Mouse (Mus musculus) layer of hippocampus, adult 8-10 months (tissue): ENCODE data around the gene B3galt4. TPM values are rescaled to one million over a fixed set of nuclear protein-coding genes. Genes with fewer than 3 reads are reported as not detected.
"Not testable (repeated sequence)": the region's sequence is repeated elsewhere in the genome, so short reads cannot be mapped to it uniquely, and the experiment has no call there.

Source experiments
- DNase-seq, 2 experiments: peaks; one replicate each; pipeline ENCODE4 v3.0.0; 2022; ENCODE audit warnings: low spot score in 2 of 2
- total RNA-seq, 4 experiments: library from RNA; stranded (reverse); gene quantifications; 2 replicates each; pipeline ENCODE4 v1.2.4; 2022

The B3galt4 gene
- total RNA-seq, 4 experiments from 2014 or later, result 4.7 to 7.4 (median 6.9) TPM

DNA sequence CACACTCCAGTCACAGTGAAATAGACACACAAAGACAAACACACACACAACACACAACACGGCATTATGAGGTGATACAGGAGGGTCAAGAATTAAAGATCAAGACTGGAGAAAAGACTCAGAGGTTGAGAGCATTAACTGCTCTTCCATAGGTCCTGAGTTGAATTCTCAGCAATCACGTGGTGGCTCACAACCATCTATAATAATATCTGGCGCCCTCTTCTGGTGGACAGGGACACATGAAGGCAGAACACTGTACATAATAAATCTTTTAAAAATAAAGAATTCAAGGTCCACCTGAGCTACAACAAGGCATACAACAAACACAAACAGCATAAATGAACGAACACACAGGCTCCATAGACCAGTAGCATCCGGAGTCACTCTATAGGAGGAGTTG, 17.6 kb upstream of the B3galt4 start:
- no peak for DNase-seq

DNA sequence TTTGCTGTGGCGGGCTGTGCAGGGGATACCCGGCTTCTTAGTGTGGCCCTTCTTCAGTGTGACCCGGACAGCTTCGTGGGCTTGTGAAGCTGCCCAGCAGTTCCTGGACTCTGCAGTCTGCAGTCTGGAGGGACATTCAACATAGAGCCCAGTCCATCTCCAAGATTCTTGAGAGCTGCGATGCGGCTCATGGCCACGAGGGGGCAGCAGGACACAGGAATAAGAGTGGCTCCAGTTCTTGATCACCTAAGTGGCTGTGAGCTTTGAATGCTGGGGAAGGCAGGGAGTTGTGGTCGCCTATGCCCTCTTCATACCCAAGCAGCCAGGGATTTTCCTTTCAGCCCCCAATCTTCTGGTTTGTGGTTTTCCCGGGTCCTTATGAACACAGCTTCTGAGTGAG, 17.2 kb upstream of the B3galt4 start:
- DNase-seq, result peak in 1 of 2 experiments; percentile 84

DNA sequence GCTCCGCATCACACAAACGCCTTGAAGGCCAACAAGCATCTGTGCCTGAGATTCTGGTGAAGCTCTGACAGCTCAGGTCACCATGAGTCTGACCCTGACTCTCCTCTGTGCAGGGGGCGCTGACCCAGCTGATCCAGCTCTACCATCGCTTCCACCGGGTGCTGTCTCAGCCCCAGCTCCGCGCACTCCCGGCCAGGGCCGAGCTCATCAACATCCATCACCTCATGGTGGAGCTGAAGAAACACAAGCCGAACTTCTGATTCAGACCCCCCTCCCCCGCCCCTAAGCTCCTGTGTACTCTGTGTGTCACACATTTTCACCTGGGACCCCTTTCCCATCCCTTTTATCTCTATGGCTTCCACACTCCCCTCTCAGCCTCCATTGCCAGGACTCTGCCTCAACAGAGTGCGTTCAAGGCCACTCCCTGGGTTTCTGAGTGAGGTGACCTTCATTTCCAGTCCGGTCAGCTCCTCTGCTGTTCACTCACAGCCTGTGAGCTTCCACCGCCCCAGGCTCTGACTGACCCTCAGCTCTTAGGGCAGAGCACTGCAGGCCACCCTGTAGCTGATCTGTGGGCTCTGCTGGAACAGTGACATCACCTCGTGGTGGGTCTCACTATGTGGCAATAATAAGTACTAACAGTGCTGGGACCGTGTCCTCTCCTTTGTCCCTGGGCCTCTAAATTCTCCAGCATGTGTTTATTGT, 14.7 kb upstream of the B3galt4 start:
- no peak for DNase-seq

DNA sequence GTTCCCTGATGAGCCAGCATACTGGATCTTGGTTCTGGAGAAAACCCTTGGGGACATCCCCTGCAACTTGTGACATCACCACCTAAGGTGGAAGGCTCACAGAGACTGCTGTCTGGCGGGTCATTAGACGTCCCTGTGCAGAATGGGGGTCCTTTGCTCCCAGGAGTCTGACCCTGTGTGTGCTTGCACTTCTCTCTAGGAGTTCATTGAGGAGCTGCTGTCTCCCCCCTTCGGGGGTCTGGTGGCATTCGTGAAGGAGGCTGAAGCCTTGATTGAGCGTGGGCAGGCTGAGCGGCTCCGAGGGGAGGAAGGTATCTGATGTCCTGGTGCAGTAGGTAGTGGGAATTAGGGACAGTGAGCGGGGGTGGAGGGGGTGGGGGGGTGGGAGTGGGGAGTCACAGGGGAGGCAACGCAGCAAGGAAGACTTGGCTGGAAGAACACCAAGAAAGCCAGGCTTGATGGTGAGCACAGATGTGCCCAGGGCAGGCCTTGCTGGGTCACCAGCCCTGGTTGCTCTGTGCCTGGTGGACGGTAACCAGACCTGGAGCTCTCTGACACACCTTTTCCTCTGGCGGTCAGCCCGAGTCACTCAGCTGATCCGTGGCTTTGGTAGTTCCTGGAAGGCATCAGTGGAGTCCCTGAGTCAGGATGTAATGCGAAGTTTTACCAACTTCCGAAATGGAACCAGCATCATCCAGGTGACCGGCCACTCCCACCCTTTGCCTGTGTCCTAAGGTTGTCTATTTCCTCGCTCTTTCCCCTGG, 14.0 kb upstream of the B3galt4 start:
- DNase-seq, result no peak

DNA sequence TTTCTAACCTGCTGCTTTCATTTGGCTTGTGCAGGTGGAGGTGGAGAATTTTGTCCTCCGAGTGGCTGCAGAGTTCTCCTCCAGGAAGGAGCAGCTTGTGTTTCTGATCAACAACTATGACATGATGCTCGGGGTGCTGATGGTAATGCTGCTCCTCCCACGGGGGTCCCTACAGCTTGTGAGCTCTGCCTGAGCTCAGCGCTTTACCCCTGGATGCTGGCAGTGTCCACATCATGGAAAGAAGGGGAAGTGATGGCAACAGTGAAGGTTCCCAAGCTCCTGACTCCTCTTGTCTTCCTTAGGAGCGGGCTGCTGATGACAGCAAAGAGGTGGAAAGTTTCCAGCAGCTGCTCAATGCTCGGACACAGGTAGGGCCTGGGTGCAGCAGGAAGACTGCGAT, 11.6 kb upstream of the B3galt4 start:
- no peak for DNase-seq

DNA sequence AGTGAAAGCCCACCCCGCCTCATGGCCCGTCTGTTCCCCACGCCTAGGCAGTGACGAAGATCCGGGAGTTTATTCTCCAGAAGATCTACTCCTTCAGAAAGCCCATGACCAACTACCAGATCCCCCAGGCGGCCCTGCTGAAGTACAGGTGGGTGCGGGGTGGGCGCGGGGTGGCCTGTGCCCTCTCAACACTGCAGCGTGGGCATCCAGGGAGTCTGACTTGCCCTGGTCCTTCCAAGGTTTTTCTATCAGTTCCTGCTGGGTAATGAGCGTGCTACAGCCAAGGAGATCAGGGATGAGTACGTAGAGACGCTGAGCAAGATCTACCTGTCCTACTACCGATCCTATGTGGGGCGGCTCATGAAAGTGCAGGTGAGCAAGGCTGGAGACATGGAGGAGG, 8.7 kb upstream of the B3galt4 start:
- no peak for DNase-seq

DNA sequence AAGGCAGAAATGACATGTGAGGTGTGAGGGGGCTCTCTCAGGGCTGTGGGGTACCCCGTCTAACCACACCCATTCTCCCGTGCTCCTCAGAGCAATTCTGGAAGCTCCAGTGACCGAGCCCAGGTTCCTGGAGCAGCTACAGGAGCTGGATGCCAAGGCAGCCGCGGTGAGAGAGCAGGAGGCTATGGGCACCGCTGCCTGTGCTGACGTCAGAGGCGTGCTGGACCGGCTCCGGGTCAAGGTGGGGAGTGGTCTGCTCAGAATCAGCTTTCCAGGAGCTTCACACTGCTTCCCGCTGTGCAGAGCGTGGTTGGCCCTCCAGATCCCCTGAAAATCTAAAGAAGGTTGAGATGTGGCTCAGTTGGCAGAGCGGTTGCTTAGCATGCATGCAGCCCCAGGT, 7.8 kb upstream of the B3galt4 start:
- peak in 1 of 2 experiments; percentile 6 for DNase-seq

DNA sequence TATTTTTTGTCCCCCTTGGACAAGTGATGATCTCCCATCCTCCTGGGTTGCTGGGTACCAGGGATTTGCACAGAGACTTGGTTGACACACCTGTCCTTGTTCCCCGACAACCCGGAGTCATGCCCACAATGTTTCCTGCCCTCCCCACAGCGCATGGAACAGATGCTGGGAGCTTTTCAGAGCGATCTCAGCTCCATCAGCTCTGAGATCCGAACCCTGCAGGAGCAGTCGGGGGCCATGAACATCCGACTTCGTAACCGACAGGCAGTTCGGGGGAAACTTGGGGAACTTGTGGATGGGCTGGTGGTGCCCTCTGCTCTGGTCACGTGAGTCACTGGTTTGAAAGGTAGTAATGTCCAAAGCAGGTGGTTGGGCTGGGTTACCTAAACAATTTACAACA, 7.2 kb upstream of the B3galt4 start:
- DNase-seq, result no peak

DNA sequence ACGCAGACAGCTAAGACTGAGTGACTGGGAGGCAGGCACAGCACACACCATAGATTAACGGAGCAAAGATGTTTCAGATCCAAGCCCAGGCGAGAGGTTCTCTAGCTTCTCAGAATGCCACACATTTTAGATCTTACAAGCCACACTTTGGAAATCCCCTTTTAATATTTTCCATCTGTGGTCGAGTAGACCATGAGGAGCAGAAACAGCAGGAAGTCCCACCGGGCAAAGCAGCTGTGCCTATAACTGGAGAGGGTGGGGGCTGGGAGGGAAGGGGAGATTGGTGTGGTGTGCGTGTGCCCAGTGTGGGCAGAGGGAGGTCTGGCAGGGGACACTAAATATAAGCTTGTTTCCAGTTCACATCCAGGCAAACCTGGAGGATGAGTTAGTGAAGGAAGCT, 6.2 kb upstream of the B3galt4 start:
- DNase-seq, result no peak

DNA sequence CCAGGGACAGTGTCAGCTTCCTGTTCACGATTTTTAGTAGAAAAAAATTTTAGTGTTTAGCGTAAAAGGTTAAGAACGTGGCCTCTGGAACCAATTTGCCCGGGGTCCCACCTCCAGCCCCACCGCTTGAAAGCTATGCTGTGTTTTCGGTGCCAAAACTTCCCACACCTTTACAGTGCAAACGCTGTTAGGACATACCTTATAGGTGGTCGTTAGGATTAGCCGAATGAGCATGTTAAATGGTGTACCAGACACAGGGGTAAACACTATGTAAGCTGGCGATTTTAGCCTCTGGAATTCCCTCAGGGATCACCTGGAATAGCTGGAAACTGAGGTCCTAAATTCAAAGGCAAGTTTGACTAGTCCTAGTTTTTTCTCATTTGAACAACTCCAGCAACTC, 5.0 kb upstream of the B3galt4 start:
- no peak for DNase-seq

DNA sequence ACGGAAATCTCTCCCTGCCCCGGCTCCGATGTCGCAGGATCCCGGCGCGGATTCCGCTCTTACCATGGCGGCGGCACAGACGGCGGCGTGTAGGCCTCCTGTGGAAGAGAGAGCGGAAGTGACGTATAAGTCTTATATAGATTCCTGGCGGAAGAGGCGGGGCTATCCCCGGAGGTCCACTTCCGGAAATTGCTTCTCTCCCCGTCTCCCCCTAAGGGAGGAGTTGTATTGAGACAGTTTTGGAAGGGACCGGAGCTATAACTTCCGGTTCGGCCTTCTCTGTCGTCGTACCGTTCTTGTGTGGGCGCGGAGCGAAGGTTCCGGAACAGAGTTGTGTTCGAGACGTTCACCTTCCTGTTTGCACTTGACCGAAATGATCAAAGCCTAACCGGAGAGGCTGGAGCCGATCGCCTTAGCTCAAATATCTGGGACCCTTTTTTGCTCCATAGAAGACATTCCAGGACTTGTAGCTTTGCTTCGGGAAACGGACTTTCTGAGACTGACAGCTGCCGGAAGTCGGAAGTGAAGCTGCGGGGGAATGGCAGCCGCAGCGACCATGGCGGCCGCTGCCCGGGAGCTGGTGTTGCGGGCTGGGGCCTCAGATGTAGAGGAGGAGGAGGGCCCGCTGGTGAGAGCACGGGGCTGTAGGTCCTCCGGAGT, 4.4 kb upstream of the B3galt4 start, which contains the start of the genes Vps52 and Rps18:
TSS of gene Vps52 (plus strand) at position 258 of the 660 bp plus-strand sequence.
TSS of gene Rps18 (minus strand) at position 447 of the 660 bp plus-strand sequence.
- peak; percentile 97 to 98 for DNase-seq

DNA sequence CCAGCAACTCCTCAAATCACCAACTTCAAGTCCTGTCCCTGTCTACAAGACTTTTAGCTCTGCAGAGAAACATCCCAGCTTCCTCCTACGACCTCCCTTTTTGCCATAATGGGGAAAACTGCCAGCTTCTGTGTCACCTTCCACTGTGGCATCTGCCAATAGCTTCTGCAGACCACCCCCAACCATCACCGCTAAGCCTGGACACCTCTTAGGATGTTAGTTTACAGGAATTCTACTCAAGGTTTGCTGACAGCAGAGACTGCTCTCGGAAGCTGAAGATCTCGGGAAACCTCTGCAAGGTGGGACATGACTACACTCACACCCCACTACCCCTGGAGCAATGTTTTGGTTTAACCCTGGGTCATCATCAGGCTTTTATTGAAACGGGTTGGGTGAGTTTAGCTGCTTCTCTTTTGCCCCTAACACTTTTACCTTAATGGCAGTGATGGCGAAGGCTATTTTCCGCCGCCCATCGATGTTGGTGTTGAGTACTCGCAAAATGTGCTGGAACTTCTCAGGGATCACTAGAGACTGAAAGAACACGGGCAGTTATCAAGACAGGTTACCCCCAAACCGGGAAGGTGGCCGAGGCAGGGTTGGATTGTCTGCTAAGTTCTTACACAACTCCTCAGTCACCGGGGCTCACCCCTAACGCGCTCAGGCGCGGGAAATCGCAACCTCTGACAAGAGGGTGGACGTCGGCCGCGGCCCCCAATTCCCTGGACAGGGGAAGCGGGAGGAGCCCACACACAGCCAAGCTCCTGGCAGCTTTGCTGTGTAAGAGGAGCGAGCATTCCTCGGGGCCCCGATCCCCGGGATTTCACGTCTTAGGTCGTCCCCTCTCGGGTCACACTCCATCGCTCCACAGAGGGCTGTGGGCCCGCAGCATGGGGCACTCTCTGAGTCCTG, 3.6 kb upstream of the B3galt4 start:
- DNase-seq, result peak in 1 of 2 experiments; percentile 8

DNA sequence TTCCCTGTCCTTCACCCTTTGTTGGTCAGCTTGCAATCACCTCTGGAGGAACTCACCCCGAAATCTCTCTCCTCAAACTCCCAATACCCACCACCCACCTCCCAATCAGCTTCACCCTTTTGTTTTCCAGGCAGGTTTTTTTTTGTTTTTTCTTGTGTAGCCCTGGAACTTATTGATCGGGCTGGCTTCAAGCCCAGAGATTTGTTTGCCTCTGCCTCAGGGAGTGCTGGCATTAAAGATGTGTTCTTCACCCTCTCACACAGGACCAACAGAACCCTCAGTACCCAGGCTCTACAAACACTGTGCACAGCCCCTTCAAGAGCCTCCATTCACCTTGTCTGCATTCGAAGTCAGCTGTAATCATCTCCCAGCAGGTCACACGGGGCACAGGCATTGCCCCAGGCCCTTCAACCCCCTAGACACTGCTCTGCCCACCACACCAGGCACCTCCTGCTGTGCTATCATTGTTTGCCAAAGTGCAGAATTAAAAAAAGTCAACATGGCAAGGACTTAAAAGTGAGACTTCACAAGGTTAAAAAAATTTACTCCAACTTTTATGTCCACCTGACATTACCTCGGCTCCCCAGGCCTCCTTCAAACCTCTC, 2.8 kb upstream of the B3galt4 start:
- no peak for DNase-seq

DNA sequence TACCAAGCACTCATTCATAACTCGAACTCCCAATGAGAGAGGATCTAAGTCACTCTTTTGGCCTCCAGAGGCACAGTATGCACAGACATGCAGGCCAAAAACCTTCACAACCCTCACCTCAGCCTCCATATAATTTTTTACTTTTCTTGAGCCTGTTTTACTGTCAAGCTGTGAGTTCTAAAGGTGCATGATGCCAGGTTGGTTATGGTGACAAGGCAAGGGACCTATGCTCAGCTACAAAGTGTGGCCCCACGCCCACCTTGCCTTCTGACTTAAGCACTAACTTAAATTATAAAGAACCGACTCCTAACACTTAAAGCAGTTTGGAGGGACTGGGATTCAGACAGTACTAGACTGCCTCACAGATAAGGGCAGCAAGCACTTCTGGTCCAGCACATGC, 2.0 kb upstream of the B3galt4 start:
- DNase-seq, result no peak

DNA sequence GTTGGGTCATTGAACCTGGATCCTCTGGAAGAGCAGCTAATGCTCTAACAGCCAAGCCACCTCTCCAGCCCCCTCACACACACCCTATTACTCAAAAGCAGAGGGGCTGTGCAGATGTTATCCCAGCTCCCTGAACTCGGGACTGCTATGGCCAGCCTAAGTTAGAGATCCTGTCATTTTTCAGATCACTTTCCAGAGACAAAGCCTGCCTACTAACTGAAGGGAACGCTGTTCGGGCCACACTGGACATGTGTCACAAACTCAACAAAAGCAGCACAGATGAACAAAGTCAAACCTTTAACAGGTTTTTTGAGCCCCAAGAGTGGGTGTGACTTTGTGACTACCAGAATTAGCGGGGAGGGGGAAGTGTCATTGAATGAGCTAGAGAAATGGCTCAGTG, 1.6 kb upstream of the B3galt4 start:
- no peak for DNase-seq

DNA sequence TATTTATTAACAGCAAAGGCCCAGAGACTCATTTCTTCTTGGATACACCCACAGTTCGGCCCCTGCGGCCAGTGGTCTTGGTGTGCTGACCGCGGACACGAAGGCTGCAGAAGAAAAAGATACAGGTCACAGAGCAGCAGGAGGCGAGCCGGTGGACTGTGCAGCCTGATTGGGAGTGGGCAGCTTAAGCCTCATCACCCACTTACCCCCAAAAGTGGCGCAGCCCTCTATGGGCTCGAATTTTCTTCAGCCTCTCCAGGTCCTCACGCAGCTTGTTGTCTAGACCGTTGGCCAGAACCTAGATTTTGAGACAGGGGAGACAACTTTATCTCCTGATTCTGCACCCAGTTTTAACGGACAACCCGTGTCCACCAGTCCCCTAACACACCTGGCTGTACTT, 727 bp upstream of the B3galt4 start:
- DNase-seq, result not testable (repeated sequence)

DNA sequence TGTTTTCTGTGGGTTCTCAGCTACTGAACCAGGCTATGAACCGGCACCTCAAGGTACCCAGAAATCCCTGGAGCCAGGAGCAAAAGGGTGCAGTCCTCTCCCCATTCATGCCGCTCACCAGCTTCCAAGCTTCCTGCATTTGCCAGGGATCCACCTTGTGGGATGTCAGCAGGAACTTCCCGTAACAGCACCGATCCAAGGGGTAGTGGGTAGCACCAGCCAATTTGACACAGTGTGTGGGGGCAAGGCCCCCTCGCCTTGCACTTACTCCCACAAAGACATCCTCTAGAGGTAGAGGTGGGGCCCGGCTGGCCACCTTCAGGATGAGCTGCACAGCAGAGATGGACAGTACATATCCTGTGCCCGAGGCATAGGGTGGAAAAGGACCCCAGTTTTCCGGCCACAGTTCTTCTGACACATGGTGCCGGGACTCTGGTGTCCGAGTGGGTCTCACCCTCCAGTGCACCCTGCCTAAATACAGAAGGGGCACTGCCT, 1.1 kb downstream of the B3galt4 start:
- peak in 1 of 2 experiments; percentile 15 for DNase-seq

DNA sequence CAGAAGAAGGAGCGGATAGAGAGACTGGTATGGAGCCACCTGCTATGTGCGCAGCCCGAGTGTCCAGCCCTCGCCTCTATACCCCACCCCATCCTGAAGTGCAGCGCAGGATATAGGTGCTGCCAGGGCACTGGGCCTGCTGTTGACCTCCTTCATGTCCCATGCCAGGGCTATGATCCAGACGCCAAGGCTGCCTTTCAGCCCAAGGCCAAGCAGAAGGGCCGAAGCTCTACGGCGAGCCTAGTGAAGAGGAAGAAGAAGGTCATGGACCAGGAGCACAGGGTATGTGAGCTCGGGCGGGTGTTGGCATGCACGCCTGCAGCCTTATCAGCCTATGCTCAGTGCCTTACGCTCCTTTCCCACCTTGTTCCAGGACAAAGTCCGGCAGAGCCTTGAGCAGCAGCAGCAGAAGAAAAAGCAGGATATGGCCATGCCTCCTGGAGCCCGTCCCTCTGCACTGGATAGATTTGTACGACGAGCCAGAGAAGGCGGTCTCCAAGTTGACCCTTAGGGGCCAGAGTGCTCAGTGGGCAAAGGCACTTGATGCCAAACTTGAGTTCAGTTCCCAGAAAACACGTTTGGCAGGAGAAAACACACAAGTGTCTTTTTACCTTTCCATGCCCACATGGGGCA, 2.3 kb downstream of the B3galt4 start:
- DNase-seq, result peak in 1 of 2 experiments; percentile 3

DNA sequence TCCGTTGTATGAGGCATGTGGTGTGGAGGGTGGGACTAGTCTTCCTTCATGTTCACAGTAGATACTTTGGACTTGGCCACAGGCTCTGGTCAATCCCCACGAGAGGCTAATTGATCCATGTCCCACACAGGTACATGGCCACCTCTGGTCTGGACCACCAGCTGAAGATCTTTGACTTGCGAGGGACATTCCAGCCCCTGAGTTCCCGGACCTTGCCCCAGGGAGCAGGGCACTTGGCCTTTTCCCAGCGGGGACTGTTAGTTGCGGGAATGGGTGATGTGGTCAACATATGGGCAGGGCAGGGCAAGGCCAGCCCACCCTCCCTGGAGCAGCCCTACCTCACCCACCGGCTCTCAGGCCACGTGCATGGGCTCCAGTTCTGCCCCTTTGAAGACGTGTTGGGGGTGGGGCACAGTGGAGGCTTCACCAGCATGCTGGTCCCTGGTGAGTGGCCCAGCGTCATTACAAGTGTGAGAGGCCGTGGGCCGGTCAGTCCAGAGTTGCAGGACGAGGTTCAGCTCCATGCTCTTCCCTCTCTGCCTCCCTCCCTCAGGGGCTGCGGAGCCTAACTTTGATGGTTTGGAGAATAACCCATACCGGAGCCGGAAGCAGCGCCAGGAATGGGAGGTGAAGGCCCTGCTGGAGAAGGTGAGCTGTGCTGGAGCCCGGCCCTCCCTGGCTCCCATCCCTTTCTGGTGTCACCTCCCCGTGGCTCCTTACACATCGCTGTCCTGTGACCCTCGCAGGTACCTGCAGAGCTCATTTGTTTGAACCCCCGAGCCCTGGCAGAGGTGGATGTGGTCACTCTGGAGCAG, 3.0 kb downstream of the B3galt4 start:
- no peak for DNase-seq
